Mouse (Mus musculus): ENCODE measurements around the gene Hes3. TPM values are rescaled to one million over a fixed set of nuclear protein-coding genes. Genes with fewer than 3 reads are reported as not detected.

Gene Hes3
- polyA plus RNA-seq (2015; fragmentation: Nextera tagmentation; extraction: Ambion mirVana) = not detected in 2 replicates

- 33% methylated on average over 6 of the region's 6 CpGs for WGBS
- Histone ChIP-seq H3K4me3 (ENCODE audit: low read length) (no peak within 1 kb of the TSS), H3K27ac (ENCODE audit: low read length) (no peak within 1 kb of the TSS), H3K27me3 (ENCODE audit: control insufficient read depth, insufficient read depth, low read depth, low read length) (peaks cover 53% of the 10 kb centered on the region), H3K9me3 (ENCODE audit: control insufficient read depth, low read length) (no peaks in the 10 kb centered on the region), H3K9ac (ENCODE audit: low read length) (no peak within 1 kb of the TSS), H3K36me3 (ENCODE audit: control insufficient read depth, insufficient read depth, low read length) (no peaks in the 10 kb centered on the region), H3K4me2 (ENCODE audit: low read depth, low read length) (no peak within 1 kb of the TSS), H3K4me1 (replicated peaks; ENCODE audit: control insufficient read depth, insufficient read depth, low read length) (peaks cover 8% of the 10 kb centered on the region; the same call in 1 of the 2 replicates)
- no peak for ATAC-seq (ENCODE audit: low read depth)
Measured at GRCm38 (mm10) chr4:152291562-152291961, at the start of gene Hes3. Gene Hes3 (minus strand): TSS chr4:152291662.

- Histone ChIP-seq H3K27me3 (ENCODE audit: control insufficient read depth, insufficient read depth, low read depth, low read length) (peaks cover 50% of the 10 kb centered on the region), H3K9ac (ENCODE audit: low read length) (no peak overlapping the region), H3K9me3 (ENCODE audit: control insufficient read depth, low read length) (no peaks in the 10 kb centered on the region), H3K4me1 (replicated peaks; ENCODE audit: control insufficient read depth, insufficient read depth, low read length) (peaks cover 15% of the 10 kb centered on the region), H3K27ac (ENCODE audit: low read length) (no peak overlapping the region), H3K36me3 (ENCODE audit: control insufficient read depth, insufficient read depth, low read length) (no peaks in the 10 kb centered on the region), H3K4me2 (ENCODE audit: low read depth, low read length) (no peak overlapping the region), H3K4me3 (ENCODE audit: low read length) (no peak overlapping the region)
- ATAC-seq (ENCODE audit: low read depth) = no peak
- 33% methylated on average over 15 of the region's 15 CpGs for WGBS
Measured at GRCm38 (mm10) chr4:152340584-152341284, 49.3 kb upstream of the Hes3 start.

DNA sequence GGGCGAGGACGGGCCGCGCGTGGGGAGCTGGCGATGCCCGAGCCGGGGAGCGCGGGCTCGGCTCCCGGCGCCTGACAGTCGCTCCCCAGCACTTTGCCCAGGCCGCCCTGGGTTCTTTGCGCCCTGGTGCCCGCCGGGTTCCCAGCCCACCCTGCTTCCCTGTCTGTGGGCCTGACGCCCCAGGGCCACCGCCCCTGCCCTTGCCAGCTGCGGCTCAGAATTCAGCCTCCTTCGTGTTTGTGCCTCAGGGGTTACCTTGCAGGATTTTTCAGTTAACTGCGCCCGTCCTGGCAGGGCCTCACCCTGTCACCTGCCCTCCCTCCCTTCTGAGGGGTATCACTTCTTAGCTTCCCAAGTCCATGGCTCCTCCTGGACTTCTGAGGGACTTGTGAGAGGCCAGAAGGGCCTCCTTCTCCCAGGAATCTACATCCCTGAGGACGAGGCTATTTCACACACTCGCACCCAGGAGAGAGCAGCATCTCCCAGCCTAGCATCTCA, 47.9 kb upstream of the Hes3 start:
- H3K4me3 ChIP-seq (ENCODE audit: low read length) = peak overlapping the region; percentile 54
- no peaks in the 10 kb centered on the region for H3K9me3 ChIP-seq (ENCODE audit: control insufficient read depth, low read length)
- peak overlapping the region; percentile 99 for H3K4me2 ChIP-seq (ENCODE audit: low read depth, low read length)
- H3K27ac ChIP-seq (ENCODE audit: low read length) = no peak overlapping the region
- WGBS = 4% methylated on average over 25 of the region's 26 CpGs
- peaks cover 12% of the 10 kb centered on the region for H3K4me1 ChIP-seq (replicated peaks; ENCODE audit: control insufficient read depth, insufficient read depth, low read length)
- H3K27me3 ChIP-seq (ENCODE audit: control insufficient read depth, insufficient read depth, low read depth, low read length) = peaks cover 50% of the 10 kb centered on the region
- H3K36me3 ChIP-seq (ENCODE audit: control insufficient read depth, insufficient read depth, low read length) = peaks cover 12% of the 10 kb centered on the region
- peak; percentile 11; the same call in 1 of the 2 replicates for ATAC-seq (ENCODE audit: low read depth)
- no peak overlapping the region for H3K9ac ChIP-seq (ENCODE audit: low read length)

- Histone ChIP-seq H3K36me3 (ENCODE audit: control insufficient read depth, insufficient read depth, low read length) (peaks cover 18% of the 10 kb centered on the region), H3K4me3 (ENCODE audit: low read length) (peak within 1 kb of the TSS; percentile 54), H3K9me3 (ENCODE audit: control insufficient read depth, low read length) (no peaks in the 10 kb centered on the region), H3K9ac (ENCODE audit: low read length) (peak within 1 kb of the TSS; percentile 45), H3K4me1 (replicated peaks; ENCODE audit: control insufficient read depth, insufficient read depth, low read length) (peaks cover 12% of the 10 kb centered on the region), H3K4me2 (ENCODE audit: low read depth, low read length) (peak within 1 kb of the TSS; percentile 99), H3K27ac (ENCODE audit: low read length) (no peak within 1 kb of the TSS), H3K27me3 (ENCODE audit: control insufficient read depth, insufficient read depth, low read depth, low read length) (peaks cover 48% of the 10 kb centered on the region)
- WGBS = 0% methylated on average over 44 of the region's 120 CpGs
- peak; percentile 16; the same call in 1 of the 2 replicates for ATAC-seq (ENCODE audit: low read depth)
Measured at GRCm38 (mm10) chr4:152338419-152339292, 47.2 kb upstream of the Hes3 start, which contains the start of gene Chd5. Gene Chd5 (plus strand): TSS chr4:152338651.

DNA sequence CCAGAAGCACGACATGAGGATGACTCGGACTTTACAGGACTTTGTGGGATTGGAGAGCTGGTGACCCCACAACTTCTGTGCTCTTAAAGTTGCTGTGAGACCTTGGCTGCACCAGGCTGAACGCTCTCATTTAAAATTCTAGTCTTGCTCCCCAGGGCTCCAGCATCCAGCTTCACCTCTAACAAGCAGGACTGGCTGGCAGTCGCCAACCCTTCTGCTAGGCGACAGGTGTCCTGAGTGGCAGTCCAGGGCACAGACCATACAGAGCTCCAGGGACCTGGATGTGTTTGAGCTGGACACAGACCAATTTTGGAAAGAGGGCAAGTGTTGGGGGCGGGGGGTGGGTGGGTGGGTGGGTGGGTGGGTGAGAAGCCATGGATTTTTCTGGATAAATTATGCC, 46.3 kb upstream of the Hes3 start:
- no peak for ATAC-seq (ENCODE audit: low read depth)
- 38% methylated on average over 5 of the region's 6 CpGs for WGBS
- Histone ChIP-seq H3K27me3 (ENCODE audit: control insufficient read depth, insufficient read depth, low read depth, low read length) (peaks cover 42% of the 10 kb centered on the region), H3K4me3 (ENCODE audit: low read length) (no peak overlapping the region), H3K9ac (ENCODE audit: low read length) (no peak overlapping the region), H3K4me2 (ENCODE audit: low read depth, low read length) (no peak overlapping the region), H3K9me3 (ENCODE audit: control insufficient read depth, low read length) (no peaks in the 10 kb centered on the region), H3K36me3 (ENCODE audit: control insufficient read depth, insufficient read depth, low read length) (peaks cover 27% of the 10 kb centered on the region), H3K4me1 (replicated peaks; ENCODE audit: control insufficient read depth, insufficient read depth, low read length) (peaks cover 12% of the 10 kb centered on the region), H3K27ac (ENCODE audit: low read length) (no peak overlapping the region)

DNA sequence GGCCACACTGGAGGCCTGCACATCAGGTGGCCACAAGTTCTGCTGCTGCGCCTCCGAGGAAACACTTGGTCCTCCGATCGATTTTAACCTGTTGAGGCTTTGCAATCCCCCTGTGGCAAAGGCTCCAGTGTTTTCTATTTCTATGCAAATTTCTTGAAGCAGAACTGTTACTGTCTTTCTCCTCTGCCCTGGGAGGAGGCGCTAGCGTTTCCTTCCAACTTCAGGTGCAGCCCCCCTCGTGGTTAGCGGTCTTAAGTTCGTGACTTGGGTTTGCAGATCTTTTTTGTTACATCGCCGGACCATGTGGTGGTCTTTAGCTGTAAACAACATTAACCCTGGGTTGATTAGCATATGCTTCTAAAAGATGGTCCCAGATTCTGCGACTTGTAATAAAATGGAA, 42.1 kb upstream of the Hes3 start:
- WGBS = 91% methylated on average over 12 of the region's 12 CpGs

GRCm38 (mm10) chr4:152332952-152333351, 41.5 kb upstream of the Hes3 start:
- peaks cover 63% of the 10 kb centered on the region for H3K36me3 ChIP-seq (ENCODE audit: control insufficient read depth, insufficient read depth, low read length)
- H3K4me1 ChIP-seq (replicated peaks; ENCODE audit: control insufficient read depth, insufficient read depth, low read length) = no peaks in the 10 kb centered on the region
- 17% methylated on average over 2 of the region's 2 CpGs for WGBS
- no peak overlapping the region for H3K4me2 ChIP-seq (ENCODE audit: low read depth, low read length)
- H3K27me3 ChIP-seq (ENCODE audit: control insufficient read depth, insufficient read depth, low read depth, low read length) = peaks cover 6% of the 10 kb centered on the region
- H3K9ac ChIP-seq (ENCODE audit: low read length) = no peak overlapping the region
- no peak overlapping the region for H3K4me3 ChIP-seq (ENCODE audit: low read length)
- H3K27ac ChIP-seq (ENCODE audit: low read length) = no peak overlapping the region
- peak; percentile 68 for ATAC-seq (ENCODE audit: low read depth)
- H3K9me3 ChIP-seq (ENCODE audit: control insufficient read depth, low read length) = no peaks in the 10 kb centered on the region

More for the DNA sequence above, 42.1 kb upstream of the Hes3 start:
- Histone ChIP-seq H3K4me3 (ENCODE audit: low read length) (no peak overlapping the region), H3K27ac (ENCODE audit: low read length) (no peak overlapping the region), H3K9me3 (ENCODE audit: control insufficient read depth, low read length) (no peaks in the 10 kb centered on the region), H3K4me2 (ENCODE audit: low read depth, low read length) (no peak overlapping the region), H3K27me3 (ENCODE audit: control insufficient read depth, insufficient read depth, low read depth, low read length) (peaks cover 12% of the 10 kb centered on the region), H3K36me3 (ENCODE audit: control insufficient read depth, insufficient read depth, low read length) (peaks cover 62% of the 10 kb centered on the region), H3K9ac (ENCODE audit: low read length) (no peak overlapping the region), H3K4me1 (replicated peaks; ENCODE audit: control insufficient read depth, insufficient read depth, low read length) (peaks cover 2% of the 10 kb centered on the region)
- ATAC-seq (ENCODE audit: low read depth) = no peak

GRCm38 (mm10) chr4:152328691-152329090, 37.2 kb upstream of the Hes3 start:
- Histone ChIP-seq H3K9ac (ENCODE audit: low read length) (no peak overlapping the region), H3K4me3 (ENCODE audit: low read length) (no peak overlapping the region), H3K9me3 (ENCODE audit: control insufficient read depth, low read length) (no peaks in the 10 kb centered on the region), H3K36me3 (ENCODE audit: control insufficient read depth, insufficient read depth, low read length) (peaks cover 48% of the 10 kb centered on the region), H3K27ac (ENCODE audit: low read length) (no peak overlapping the region), H3K4me1 (replicated peaks; ENCODE audit: control insufficient read depth, insufficient read depth, low read length) (peaks cover 11% of the 10 kb centered on the region), H3K27me3 (ENCODE audit: control insufficient read depth, insufficient read depth, low read depth, low read length) (no peaks in the 10 kb centered on the region), H3K4me2 (ENCODE audit: low read depth, low read length) (no peak overlapping the region)
- WGBS = 59% methylated on average over 6 of the region's 6 CpGs
- no peak for ATAC-seq (ENCODE audit: low read depth)

DNA sequence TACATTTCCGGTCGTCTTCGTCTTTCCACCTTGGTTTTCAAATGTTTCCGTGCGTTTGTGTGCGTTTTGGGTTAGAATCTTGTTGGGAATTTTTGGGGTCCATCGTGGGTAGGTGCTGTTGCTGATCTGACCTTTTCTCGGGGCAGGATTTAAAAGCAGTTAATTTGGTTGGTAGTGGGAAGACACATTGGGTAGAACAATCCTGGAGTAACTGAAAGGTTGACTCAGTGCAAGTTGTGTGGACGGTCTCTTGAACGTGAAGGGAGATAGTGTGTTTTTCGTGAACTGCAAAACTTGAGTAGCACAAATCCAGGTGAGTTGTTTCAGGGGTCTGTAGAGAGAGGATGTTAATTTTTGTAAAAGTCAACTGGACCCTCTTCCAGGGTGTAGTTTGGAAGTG, 35.1 kb upstream of the Hes3 start:
- Histone ChIP-seq H3K4me1 (replicated peaks; ENCODE audit: control insufficient read depth, insufficient read depth, low read length) (peaks cover 11% of the 10 kb centered on the region), H3K27me3 (ENCODE audit: control insufficient read depth, insufficient read depth, low read depth, low read length) (no peaks in the 10 kb centered on the region), H3K4me3 (ENCODE audit: low read length) (peak overlapping the region; percentile 94), H3K27ac (ENCODE audit: low read length) (no peak overlapping the region), H3K4me2 (ENCODE audit: low read depth, low read length) (peak overlapping the region; percentile 76), H3K9me3 (ENCODE audit: control insufficient read depth, low read length) (no peaks in the 10 kb centered on the region), H3K36me3 (ENCODE audit: control insufficient read depth, insufficient read depth, low read length) (peaks cover 33% of the 10 kb centered on the region), H3K9ac (ENCODE audit: low read length) (peak overlapping the region; percentile 97)
- WGBS = 1% methylated on average over 11 of the region's 11 CpGs
- ATAC-seq (ENCODE audit: low read depth) = no peak
